Mouse (Mus musculus): Measurements from ENCODE around the gene Exd2. TPM values are rescaled to one million over a fixed set of nuclear protein-coding genes. Genes with fewer than 3 reads are reported as not detected.

Gene Exd2
- 9.1 TPM for polyA plus RNA-seq (2012; fragmentation: generic; extraction: Trizol)

DNA sequence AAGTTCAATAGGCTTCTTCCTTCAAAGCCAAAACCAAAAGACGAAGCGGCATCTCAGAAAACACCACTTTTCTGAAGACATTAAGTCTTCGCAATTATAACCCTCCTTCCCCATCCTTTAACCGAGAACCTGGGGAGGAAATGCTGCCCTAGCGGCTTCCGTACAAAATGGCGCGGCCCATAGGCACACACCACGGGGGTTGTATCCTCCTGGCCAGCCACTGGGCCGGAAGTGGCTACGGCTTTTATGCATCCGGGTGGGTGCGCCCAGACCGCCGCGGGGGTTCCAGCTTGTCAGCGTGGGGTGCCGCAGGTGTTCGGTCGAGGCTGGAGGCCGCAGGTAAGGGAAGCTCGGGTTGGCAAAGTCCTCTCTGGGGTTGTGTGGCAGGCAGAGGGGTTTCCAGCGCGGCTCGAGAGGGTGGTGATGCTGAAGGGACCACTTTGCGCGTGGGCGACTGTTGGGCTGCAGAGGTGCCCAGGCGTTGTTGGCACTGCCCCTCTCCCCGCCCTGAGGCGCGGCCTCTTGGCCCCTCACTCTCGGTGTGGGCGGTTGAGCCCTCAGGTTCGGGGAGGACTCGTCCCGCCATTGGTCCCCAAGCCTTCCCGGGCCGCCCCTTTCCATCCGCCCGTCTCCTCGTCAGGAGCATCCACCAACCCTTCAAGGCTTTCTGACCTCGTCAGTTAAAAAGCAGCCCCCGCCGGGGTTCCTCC, at the start of gene Exd2:
Exd2 (plus strand) TSS at position 154 of the 710 bp plus-strand sequence.
- peak within 1 kb of the TSS; percentile 78 for H3K4me3 ChIP-seq
- no peaks in the 10 kb centered on the region for H3K79me2 ChIP-seq (ENCODE audit: control insufficient read depth, insufficient read depth)
- TF ChIP-seq SRF (IDR thresholded peaks at IDR 0.05; ENCODE audit: control insufficient read depth, insufficient read length, low read depth) (no peak), E2F4 (IDR thresholded peaks at IDR 0.05; ENCODE audit: insufficient read depth) (no peak), MYOG (IDR thresholded peaks at IDR 0.05; ENCODE audit: control insufficient read depth in 1 of 3, insufficient read depth in 1 of 3, insufficient read length in 2 of 3, low read depth in 2 of 3) (peak in 1 of 3 experiments; percentile 47), POLR2A (IDR thresholded peaks at IDR 0.05; ENCODE audit: insufficient read length, low read depth) (peak; percentile 61), MYOD1 (IDR thresholded peaks at IDR 0.05; ENCODE audit: control insufficient read depth in 1 of 3, insufficient read length in 2 of 3, low read depth in 2 of 3) (peak in 1 of 3 experiments; percentile 0)
- no peaks in the 10 kb centered on the region for H3K27me3 ChIP-seq (ENCODE audit: control insufficient read depth, insufficient read depth, insufficient read length)
- H3K36me3 ChIP-seq (ENCODE audit: control insufficient read depth, insufficient read depth) = no peaks in the 10 kb centered on the region
- peak within 1 kb of the TSS; percentile 12 for H3ac ChIP-seq (ENCODE audit: control insufficient read depth, insufficient read length)
- peak within 1 kb of the TSS; percentile 79 for H3K4me2 ChIP-seq (ENCODE audit: low read depth)

DNA sequence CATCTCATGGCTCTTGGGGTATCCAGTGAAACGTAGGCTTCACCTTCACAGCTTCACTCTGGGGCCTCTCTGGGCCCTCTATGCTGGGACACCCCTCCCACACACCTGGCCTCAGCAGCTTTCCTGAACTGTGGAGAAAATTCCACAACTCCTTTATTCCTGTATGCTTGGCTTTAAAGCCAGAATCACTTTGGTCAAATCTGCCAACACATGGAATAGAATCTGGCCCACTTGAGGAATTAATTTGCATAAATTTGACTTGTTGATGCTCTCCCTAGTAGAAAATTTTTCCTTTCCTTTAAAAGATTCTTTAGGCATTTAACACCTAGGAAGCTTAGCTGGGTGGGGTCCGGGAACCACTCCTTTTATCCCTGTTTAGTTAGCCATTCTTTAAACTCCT, 47.8 kb upstream of the Exd2 start:
- no peak overlapping the region for H3ac ChIP-seq (ENCODE audit: control insufficient read depth, insufficient read length)
- no peaks in the 10 kb centered on the region for H3K27me3 ChIP-seq (ENCODE audit: control insufficient read depth, insufficient read depth, insufficient read length)
- no peak overlapping the region for H3K4me2 ChIP-seq (ENCODE audit: low read depth)
- H3K79me2 ChIP-seq (ENCODE audit: control insufficient read depth, insufficient read depth) = no peaks in the 10 kb centered on the region
- TF ChIP-seq MYOD1 (IDR thresholded peaks at IDR 0.05; ENCODE audit: control insufficient read depth in 1 of 3, insufficient read length in 2 of 3, low read depth in 2 of 3) (no peak), TCF12 (IDR thresholded peaks at IDR 0.05; ENCODE audit: insufficient read depth, poor library complexity, severe bottlenecking) (no peak), MYOG (IDR thresholded peaks at IDR 0.05; ENCODE audit: control insufficient read depth in 1 of 3, insufficient read depth in 1 of 3, insufficient read length in 2 of 3, low read depth in 2 of 3) (no peak), POLR2AphosphoS2 (IDR thresholded peaks at IDR 0.05; ENCODE audit: insufficient read length, low read depth) (no peak), CEBPB (IDR thresholded peaks at IDR 0.05; ENCODE audit: insufficient read depth, poor library complexity, severe bottlenecking) (no peak), MAX (IDR thresholded peaks at IDR 0.05; ENCODE audit: low read depth) (no peak), E2F4 (IDR thresholded peaks at IDR 0.05; ENCODE audit: insufficient read depth) (no peak), SRF (IDR thresholded peaks at IDR 0.05; ENCODE audit: control insufficient read depth, insufficient read length, low read depth) (no peak), POLR2A (IDR thresholded peaks at IDR 0.05; ENCODE audit: insufficient read length, low read depth) (no peak), TCF3 (IDR thresholded peaks at IDR 0.05; ENCODE audit: insufficient read length, low read depth) (no peak), REST (IDR thresholded peaks at IDR 0.05; ENCODE audit: insufficient read depth, insufficient read length) (no peak)
- H3K36me3 ChIP-seq (ENCODE audit: control insufficient read depth, insufficient read depth) = no peaks in the 10 kb centered on the region
- no peak overlapping the region for H3K4me3 ChIP-seq

DNA sequence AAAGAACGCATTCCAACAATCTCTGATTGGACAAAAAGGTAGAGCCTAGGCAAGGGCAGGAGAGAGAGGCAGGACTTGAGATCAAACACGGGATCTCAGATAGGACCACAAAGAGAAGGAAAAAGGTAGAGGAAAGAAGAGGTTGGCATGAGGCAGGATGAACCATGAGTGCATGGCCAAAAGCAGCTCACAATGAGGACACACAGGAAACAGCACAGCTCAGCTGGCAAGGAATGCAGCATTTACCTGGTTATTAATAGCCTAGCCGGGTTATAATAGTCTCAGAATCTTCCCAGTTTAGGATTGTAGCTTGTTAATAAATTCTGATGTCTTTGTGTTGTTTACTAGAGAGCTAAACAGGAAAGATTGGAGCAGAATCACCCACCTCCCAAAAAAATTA, 35.2 kb upstream of the Exd2 start:
- Histone ChIP-seq H3K4me3 (no peak overlapping the region), H3ac (ENCODE audit: control insufficient read depth, insufficient read length) (no peak overlapping the region), H3K79me2 (ENCODE audit: control insufficient read depth, insufficient read depth) (peaks cover 74% of the 10 kb centered on the region), H3K4me2 (ENCODE audit: low read depth) (no peak overlapping the region), H3K27me3 (ENCODE audit: control insufficient read depth, insufficient read depth, insufficient read length) (no peaks in the 10 kb centered on the region), H3K36me3 (ENCODE audit: control insufficient read depth, insufficient read depth) (peaks cover 3% of the 10 kb centered on the region)
- TF ChIP-seq TCF3 (IDR thresholded peaks at IDR 0.05; ENCODE audit: insufficient read length, low read depth) (no peak), MAX (IDR thresholded peaks at IDR 0.05; ENCODE audit: low read depth) (no peak), POLR2AphosphoS2 (IDR thresholded peaks at IDR 0.05; ENCODE audit: insufficient read length, low read depth) (no peak), REST (IDR thresholded peaks at IDR 0.05; ENCODE audit: insufficient read depth, insufficient read length) (no peak), MYOD1 (IDR thresholded peaks at IDR 0.05; ENCODE audit: control insufficient read depth in 1 of 3, insufficient read length in 2 of 3, low read depth in 2 of 3) (no peak), USF1 (IDR thresholded peaks at IDR 0.05; ENCODE audit: low read depth) (no peak)

DNA sequence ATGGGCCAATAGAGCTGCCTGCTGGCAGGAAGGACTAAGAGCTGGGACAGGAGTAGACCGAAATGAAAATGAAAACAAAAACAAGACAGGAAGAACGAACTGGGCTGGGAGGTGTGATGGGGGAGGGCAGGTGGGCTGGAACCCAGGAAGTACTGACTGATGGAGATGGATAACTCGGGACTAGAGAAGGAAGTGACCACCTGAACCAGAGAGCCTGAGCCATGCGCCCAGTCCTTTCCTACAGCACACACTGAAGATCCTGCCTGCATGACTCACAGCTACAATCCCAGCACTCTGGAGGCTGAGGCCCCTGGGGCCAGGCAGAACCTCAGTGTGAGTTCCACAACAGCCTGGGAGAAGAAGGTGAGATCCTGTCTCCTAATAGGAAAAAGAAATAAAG, 29.6 kb upstream of the Exd2 start:
- Histone ChIP-seq H3K27me3 (ENCODE audit: control insufficient read depth, insufficient read depth, insufficient read length) (no peaks in the 10 kb centered on the region), H3K4me2 (ENCODE audit: low read depth) (peak overlapping the region; percentile 27), H3K79me2 (ENCODE audit: control insufficient read depth, insufficient read depth) (peaks cover 60% of the 10 kb centered on the region), H3ac (ENCODE audit: control insufficient read depth, insufficient read length) (no peak overlapping the region), H3K36me3 (ENCODE audit: control insufficient read depth, insufficient read depth) (peaks cover 3% of the 10 kb centered on the region), H3K4me3 (no peak overlapping the region)
- TF ChIP-seq MYOD1 (IDR thresholded peaks at IDR 0.05; ENCODE audit: control insufficient read depth in 1 of 3, insufficient read length in 2 of 3, low read depth in 2 of 3) = no peak
- no peak for TF ChIP-seq REST (IDR thresholded peaks at IDR 0.05; ENCODE audit: insufficient read depth, insufficient read length)
- no peak for TF ChIP-seq USF1 (IDR thresholded peaks at IDR 0.05; ENCODE audit: low read depth)
- no peak for TF ChIP-seq SRF (IDR thresholded peaks at IDR 0.05; ENCODE audit: control insufficient read depth, insufficient read length, low read depth)
- TF ChIP-seq MYOG (IDR thresholded peaks at IDR 0.05; ENCODE audit: control insufficient read depth in 1 of 3, insufficient read depth in 1 of 3, insufficient read length in 2 of 3, low read depth in 2 of 3) = no peak
- TF ChIP-seq POLR2A (IDR thresholded peaks at IDR 0.05; ENCODE audit: insufficient read length, low read depth) = no peak
- TF ChIP-seq MAX (IDR thresholded peaks at IDR 0.05; ENCODE audit: low read depth) = no peak
- TF ChIP-seq TCF3 (IDR thresholded peaks at IDR 0.05; ENCODE audit: insufficient read length, low read depth) = no peak
- no peak for TF ChIP-seq POLR2AphosphoS2 (IDR thresholded peaks at IDR 0.05; ENCODE audit: insufficient read length, low read depth)
- no peak for TF ChIP-seq E2F4 (IDR thresholded peaks at IDR 0.05; ENCODE audit: insufficient read depth)
- TF ChIP-seq TCF12 (IDR thresholded peaks at IDR 0.05; ENCODE audit: insufficient read depth, poor library complexity, severe bottlenecking) = no peak
- TF ChIP-seq CEBPB (IDR thresholded peaks at IDR 0.05; ENCODE audit: insufficient read depth, poor library complexity, severe bottlenecking) = no peak

- TF ChIP-seq E2F4 (IDR thresholded peaks at IDR 0.05; ENCODE audit: insufficient read depth) (no peak), MYOD1 (IDR thresholded peaks at IDR 0.05; ENCODE audit: control insufficient read depth in 1 of 3, insufficient read length in 2 of 3, low read depth in 2 of 3) (no peak), CEBPB (IDR thresholded peaks at IDR 0.05; ENCODE audit: insufficient read depth, poor library complexity, severe bottlenecking) (no peak)
- peaks cover 51% of the 10 kb centered on the region for H3K79me2 ChIP-seq (ENCODE audit: control insufficient read depth, insufficient read depth)
- H3K36me3 ChIP-seq (ENCODE audit: control insufficient read depth, insufficient read depth) = peaks cover 3% of the 10 kb centered on the region
Measured at GRCm38 (mm10) chr12:80434601-80434960, 28.3 kb upstream of the Exd2 start.

More at GRCm38 (mm10) chr12:80434601-80434960, 28.3 kb upstream of the Exd2 start:
- Histone ChIP-seq H3K4me3 (peak overlapping the region; percentile 97), H3ac (ENCODE audit: control insufficient read depth, insufficient read length) (peak overlapping the region; percentile 62), H3K27me3 (ENCODE audit: control insufficient read depth, insufficient read depth, insufficient read length) (no peaks in the 10 kb centered on the region), H3K4me2 (ENCODE audit: low read depth) (peak overlapping the region; percentile 92)
